Mouse (Mus musculus) MEL (cell line): Measurements from ENCODE around the gene Dmkn. TPM values are rescaled to one million over a fixed set of nuclear protein-coding genes. Genes with fewer than 3 reads are reported as not detected.

ENCODE experiments used
- DNase-seq: peaks from one replicate; pipeline ENCODE4 v3.0.0; 2011; ENCODE audit warnings: low read depth, low spot score
- H3K27ac ChIP-seq: 2 replicates; pipeline ENCODE4 v1.5.1; 2012; ENCODE audit warnings: low read depth, mild to moderate bottlenecking, control low read depth, low read length, moderate library complexity; ENCODE audit not compliant: control insufficient read depth
- H3K27me3 ChIP-seq, 2 experiments: fragments of 150-350 bp in 1 of 2; sonication (generic) in 1 of 2; 2 replicates each; pipeline ENCODE4 v1.6.1; 2012; ENCODE audit warnings: low read length in 2 of 2, mild to moderate bottlenecking in 2 of 2, improper control_type of control experiment in 1 of 2, moderate library complexity in 1 of 2; ENCODE audit not compliant: insufficient read depth in 2 of 2, control insufficient read depth in 1 of 2
- H3K36me3 ChIP-seq, 2 experiments: 2 replicates each; pipeline ENCODE4 v1.6.1; 2012 to 2014; ENCODE audit warnings: low read length in 2 of 2, improper control_type of control experiment in 1 of 2, inconsistent platforms in 1 of 2, mild to moderate bottlenecking in 1 of 2; ENCODE audit not compliant: insufficient read depth in 2 of 2, control insufficient read depth in 1 of 2
- H3K4me1 ChIP-seq, 2 experiments: fragments of 150-350 bp in 1 of 2; sonication (generic) in 1 of 2; 2 replicates each; pipeline ENCODE4 v1.6.1; 2012; ENCODE audit warnings: low read length in 2 of 2, improper control_type of control experiment in 1 of 2, mild to moderate bottlenecking in 1 of 2; ENCODE audit not compliant: insufficient read depth in 2 of 2, control insufficient read depth in 1 of 2
- H3K4me3 ChIP-seq, 2 experiments: fragments of 150-350 bp in 1 of 2; sonication (generic) in 1 of 2; 2 replicates each; pipeline ENCODE4 v1.5.1; 2012; ENCODE audit warnings: low read depth in 2 of 2, low read length in 2 of 2, mild to moderate bottlenecking in 2 of 2, moderate library complexity in 2 of 2, control low read depth in 1 of 2, improper control_type of control experiment in 1 of 2; ENCODE audit not compliant: control insufficient read depth in 1 of 2, insufficient read depth in 1 of 2
- H3K79me2 ChIP-seq: 2 replicates; pipeline ENCODE4 v1.6.1; 2012; ENCODE audit warnings: mild to moderate bottlenecking, low read length, moderate library complexity; ENCODE audit not compliant: control insufficient read depth, poor library complexity, insufficient read depth
- H3K9ac ChIP-seq: 2 replicates; pipeline ENCODE4 v1.6.1; 2012; ENCODE audit warnings: low read depth, mild to moderate bottlenecking, control low read depth, low read length, moderate library complexity; ENCODE audit not compliant: control insufficient read depth, poor library complexity, severe bottlenecking
- H3K9me3 ChIP-seq: fragments of 150-350 bp; sonication (generic); replicated peaks from 2 replicates; pipeline ENCODE4 v1.6.1; 2012; ENCODE audit warnings: mild to moderate bottlenecking, low read length, improper control_type of control experiment, moderate library complexity; ENCODE audit not compliant: insufficient read depth
- CHD1 ChIP-seq: IDR thresholded peaks from 2 replicates; pipeline ENCODE4 v1.6.1; 2012; ENCODE audit warnings: low read depth, mild to moderate bottlenecking, inconsistent platforms, low read length, improper control_type of control experiment
- CHD2 ChIP-seq: IDR thresholded peaks from 2 replicates; pipeline ENCODE4 v1.6.1; 2011; ENCODE audit warnings: low read length, improper control_type of control experiment
- CTCF ChIP-seq, 3 experiments: IDR thresholded peaks in 2 of 3; conservative IDR thresholded peaks in 1 of 3; 2 replicates each; pipeline ENCODE4 v1.5.1; 2011 to 2012; ENCODE audit warnings: low read length in 3 of 3, low read depth in 2 of 3, mild to moderate bottlenecking in 2 of 3, improper control_type of control experiment in 1 of 3, inconsistent platforms in 1 of 3, mixed read lengths in 1 of 3, moderate library complexity in 1 of 3; ENCODE audit not compliant: control insufficient read depth in 1 of 3, insufficient read depth in 1 of 3, poor library complexity in 1 of 3, severe bottlenecking in 1 of 3
- E2F4 ChIP-seq: IDR thresholded peaks from 2 replicates; pipeline ENCODE4 v1.6.1; 2011; ENCODE audit warnings: low read depth, low read length, improper control_type of control experiment, borderline replicate concordance
- EP300 ChIP-seq, 2 experiments: IDR thresholded peaks; 2 replicates each; pipeline ENCODE4 v1.6.1; 2011; ENCODE audit warnings: improper control_type of control experiment in 2 of 2, low read length in 2 of 2, low read depth in 1 of 2, mild to moderate bottlenecking in 1 of 2
- ETS1 ChIP-seq: IDR thresholded peaks from 2 replicates; pipeline ENCODE4 v1.6.1; 2012; ENCODE audit warnings: low read depth, mild to moderate bottlenecking, inconsistent platforms, low read length, improper control_type of control experiment, moderate library complexity
- KAT2A ChIP-seq: conservative IDR thresholded peaks from 2 replicates; pipeline ENCODE4 v1.6.1; 2012; ENCODE audit warnings: low read depth, low read length, improper control_type of control experiment, inconsistent platforms
- MAFK ChIP-seq: IDR thresholded peaks from 2 replicates; pipeline ENCODE4 v1.6.1; 2011; ENCODE audit warnings: low read depth, mild to moderate bottlenecking, low read length, improper control_type of control experiment, borderline replicate concordance
- MEF2A ChIP-seq: IDR thresholded peaks from 2 replicates; pipeline ENCODE4 v1.6.1; 2014; ENCODE audit warnings: low read depth, mild to moderate bottlenecking, inconsistent platforms, low read length, improper control_type of control experiment; ENCODE audit not compliant: poor library complexity, insufficient replicate concordance, severe bottlenecking; ENCODE audit errors: extremely low read depth
- NELFE ChIP-seq: IDR thresholded peaks from 2 replicates; pipeline ENCODE4 v1.6.1; 2011; ENCODE audit warnings: low read depth, low read length, improper control_type of control experiment
- SMC3 ChIP-seq: IDR thresholded peaks from 2 replicates; pipeline ENCODE4 v1.6.1; 2011; ENCODE audit warnings: low read depth, low read length, improper control_type of control experiment
- TAL1 ChIP-seq: IDR thresholded peaks from 2 replicates; pipeline ENCODE4 v1.6.1; 2012; ENCODE audit warnings: mild to moderate bottlenecking, inconsistent platforms, low read length, moderate library complexity, mixed read lengths
- UBTF ChIP-seq: IDR thresholded peaks from 2 replicates; pipeline ENCODE4 v1.6.1; 2012; ENCODE audit warnings: low read depth, mild to moderate bottlenecking, inconsistent platforms, low read length, improper control_type of control experiment, moderate library complexity, borderline replicate concordance; ENCODE audit not compliant: insufficient read depth
- USF1 ChIP-seq: IDR thresholded peaks from 2 replicates; pipeline ENCODE4 v1.6.1; 2014; ENCODE audit warnings: low read depth, mild to moderate bottlenecking, inconsistent platforms, low read length, improper control_type of control experiment, moderate library complexity
- USF2 ChIP-seq, 2 experiments: IDR thresholded peaks; 2 replicates each; pipeline ENCODE4 v1.6.1; 2011 to 2012; ENCODE audit warnings: improper control_type of control experiment in 2 of 2, low read length in 2 of 2, borderline replicate concordance in 1 of 2, inconsistent platforms in 1 of 2, low read depth in 1 of 2, mild to moderate bottlenecking in 1 of 2; ENCODE audit not compliant: insufficient read depth in 1 of 2
- ZC3H11A ChIP-seq: IDR thresholded peaks from 2 replicates; pipeline ENCODE4 v1.6.1; 2012; ENCODE audit warnings: low read depth, mild to moderate bottlenecking, inconsistent platforms, low read length, improper control_type of control experiment
- ZMIZ1 ChIP-seq: IDR thresholded peaks from 2 replicates; pipeline ENCODE4 v1.6.1; 2012; ENCODE audit warnings: low read depth, mild to moderate bottlenecking, inconsistent platforms, low read length, improper control_type of control experiment, moderate library complexity
- ZNF384 ChIP-seq: IDR thresholded peaks from 2 replicates; pipeline ENCODE4 v1.6.1; 2012; ENCODE audit warnings: low read depth, mild to moderate bottlenecking, inconsistent platforms, low read length, improper control_type of control experiment
- polyA plus RNA-seq, 2 experiments: library from polyadenylated mRNA; stranded (reverse) in 1 of 2; unstranded in 1 of 2; fragments of >175 nt in 1 of 2; fragments of >200 nt in 1 of 2; gene quantifications; 2 replicates each; pipeline versions ENCODE4 v1.2.1 to v1.2.4; 2012; ENCODE audit warnings: low replicate concordance in 2 of 2, low read depth in 1 of 2; ENCODE audit not compliant: insufficient read length in 2 of 2, insufficient read depth in 1 of 2, missing spikeins in 1 of 2
- total RNA-seq: library from RNA; depleted of rRNA; stranded (reverse); fragments of 300-350 nt; gene quantifications from 2 replicates; pipeline ENCODE4 v1.2.3, GENCODE M21; 2012

Gene Dmkn
- total and polyA plus RNA-seq, 3 experiments: not detected

DNA sequence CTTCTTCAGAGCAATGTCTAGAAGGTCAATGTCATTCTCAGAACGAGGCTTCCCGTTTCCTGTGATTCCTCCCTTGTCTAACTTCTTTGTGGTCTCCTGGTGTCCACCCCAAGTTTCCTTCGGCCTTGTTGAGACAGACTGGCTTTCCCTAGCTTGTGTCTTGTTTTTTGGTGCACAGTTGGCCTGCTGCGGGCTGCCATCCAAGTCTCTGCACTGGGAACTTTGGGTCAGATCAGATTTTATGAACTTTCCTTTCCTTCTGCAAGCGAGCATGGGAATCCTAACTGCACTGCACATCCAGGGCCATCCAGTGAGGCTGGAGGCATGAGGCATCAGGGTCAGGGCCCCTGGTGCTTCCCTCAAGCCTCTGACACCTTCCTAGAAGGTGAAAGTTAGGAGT lies 58.0 kb downstream of the Dmkn start:
- TF ChIP-seq UBTF: no peak
- TF ChIP-seq USF2 (IDR thresholded peaks at IDR 0.05; ENCODE audit: borderline replicate concordance in 1 of 2, insufficient read depth in 1 of 2, low read depth in 1 of 2, low read length in 2 of 2): no peak
- TF ChIP-seq ZC3H11A: no peak
- TF ChIP-seq CHD2: no peak
- no peak for TF ChIP-seq TAL1
- no peak for TF ChIP-seq KAT2A
- no peak for TF ChIP-seq E2F4
- TF ChIP-seq ZMIZ1: no peak
- no peak for TF ChIP-seq ETS1
- TF ChIP-seq, all 39 proteins: peak for 0
- Histone ChIP-seq H3K79me2 (no peaks in the 10 kb centered on the region), H3K36me3 (no peaks in the 10 kb centered on the region), H3K9me3 (no peaks in the 10 kb centered on the region), H3K4me1 (peaks cover 0 to 3% of the 10 kb centered on the region in 2 experiments; a peak in 2 of 4 replicates), H3K4me3 (no peak overlapping the region; a peak in 1 of 4 replicates), H3K27ac (no peak overlapping the region), H3K27me3 (peaks cover 2% of the 10 kb centered on the region in 2 experiments; a peak in 2 of 4 replicates), H3K9ac (no peak overlapping the region)
- no peak for DNase-seq

DNA sequence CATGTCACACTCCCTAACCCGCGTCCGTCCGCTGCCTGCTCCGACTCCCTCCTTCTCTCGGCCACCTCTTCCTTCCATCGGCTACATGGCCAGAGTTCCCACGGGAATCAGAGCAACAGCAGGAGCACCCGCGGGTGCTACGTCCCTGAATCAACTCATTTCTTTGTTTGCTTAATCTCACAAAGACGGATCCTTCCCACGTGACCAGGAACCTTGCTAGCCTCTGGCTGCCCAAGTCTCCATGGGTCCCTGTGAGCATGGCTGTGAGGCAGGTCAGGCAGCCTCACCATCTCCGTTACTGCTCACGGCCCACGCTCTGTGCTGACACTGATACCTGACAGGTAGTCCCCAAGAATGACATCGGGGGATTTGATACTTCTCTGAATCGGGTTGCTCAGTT lies 60.1 kb downstream of the Dmkn start, which contains the start of gene Ffar2:
Ffar2 (minus strand) TSS at position 101 of the 400 bp plus-strand sequence.
- H3K36me3 ChIP-seq: peaks cover 0 to 8% of the 10 kb centered on the region in 2 experiments; a peak in 2 of 4 replicates
- H3K9me3 ChIP-seq: no peaks in the 10 kb centered on the region
- DNase-seq: no peak
- H3K9ac ChIP-seq: no peak within 1 kb of the TSS
- H3K27ac ChIP-seq: no peak within 1 kb of the TSS
- H3K27me3 ChIP-seq: 0 out of 4 replicates have a peak, but pooled peaks cover 0 to 2% of the 10 kb centered on the region in 2 experiments
- H3K4me3 ChIP-seq: no peak within 1 kb of the TSS
- H3K4me1 ChIP-seq: peaks cover 3 to 13% of the 10 kb centered on the region in 2 experiments
- H3K79me2 ChIP-seq: no peaks in the 10 kb centered on the region
- no peak for TF ChIP-seq ZNF384
- TF ChIP-seq ETS1: no peak
- TF ChIP-seq SMC3: no peak
- TF ChIP-seq KAT2A: no peak
- no peak for TF ChIP-seq USF1
- no peak for TF ChIP-seq UBTF
- TF ChIP-seq NELFE: no peak
- no peak for TF ChIP-seq EP300 (IDR thresholded peaks at IDR 0.05; ENCODE audit: low read depth in 1 of 2, low read length in 2 of 2)
- no peak for TF ChIP-seq MAFK
- no peak for TF ChIP-seq E2F4
- TF ChIP-seq MEF2A: no peak
- TF ChIP-seq CTCF (IDR thresholded peaks at IDR 0.05 in 2 of 3, conservative IDR thresholded peaks at IDR 0.05 in 1 of 3; ENCODE audit: control insufficient read depth in 1 of 3, insufficient read depth in 1 of 3, low read depth in 2 of 3, low read length in 3 of 3, poor library complexity in 1 of 3, severe bottlenecking in 1 of 3): no peak
- TF ChIP-seq CHD1: no peak
